Mouse (Mus musculus): ENCODE data around the gene Gm14403.
"Not testable (repeated sequence)": the region's sequence is repeated elsewhere in the genome, so short reads cannot be mapped to it uniquely, and the experiment has no call there.

- TF ChIP-seq CTCF, POLR2A (IDR thresholded peaks at IDR 0.05; ENCODE audit: extremely low read depth, insufficient read depth, low read length): not testable (repeated sequence)
Observed at GRCm38 (mm10) chr2:177483238-177483948, 14.6 kb upstream of the Gm14403 start.

Measured in cortical plate, adult 2 months (tissue).